Mouse (Mus musculus) urinary bladder, postnatal 14 days (tissue): ENCODE measurements at regions not wholly inside any gene's neighbourhood (a gene's known extent, or its start where the extent isn't known, plus 50 kb on each side); places are given as distances from the start of the nearest gene placed in this dataset.

Experiments used
- DNase-seq: peaks from one replicate; pipeline ENCODE4 v3.0.0; 2021; ENCODE audit warnings: low spot score

- DNase-seq = no peak
Measured at GRCm38 (mm10) chr2:54154501-54155183, 69.3 kb upstream of the Rprm start.

GRCm38 (mm10) chr2:54158689-54159630 is 73.6 kb upstream of the Rprm start:
- no peak for DNase-seq

- DNase-seq = no peak
Measured at GRCm38 (mm10) chr2:54177549-54177948, 92.2 kb upstream of the Rprm start.

GRCm38 (mm10) chr2:54190828-54191227 is 105.5 kb upstream of the Rprm start:
- DNase-seq = no peak

GRCm38 (mm10) chr2:54198343-54198742 is 113.0 kb upstream of the Rprm start:
- DNase-seq = no peak

GRCm38 (mm10) chr2:54215597-54215996 is 130.2 kb upstream of the Rprm start:
- DNase-seq = no peak

GRCm38 (mm10) chr2:54228613-54229012 is 143.3 kb upstream of the Rprm start:
- DNase-seq = no peak

GRCm38 (mm10) chr2:54229016-54229415 is 143.7 kb upstream of the Rprm start:
- no peak for DNase-seq

GRCm38 (mm10) chr2:54236760-54237159 is 151.4 kb upstream of the Rprm start:
- no peak for DNase-seq

- DNase-seq = no peak
Measured at GRCm38 (mm10) chr2:54237192-54237591, 151.8 kb upstream of the Rprm start.

- no peak for DNase-seq
Measured at GRCm38 (mm10) chr2:54264773-54265452, 171.2 kb upstream of the Galnt13 start.

- DNase-seq = no peak
Measured at GRCm38 (mm10) chr2:54265453-54265823, 170.7 kb upstream of the Galnt13 start.

- no peak for DNase-seq
Measured at GRCm38 (mm10) chr2:54281966-54282365, 154.2 kb upstream of the Galnt13 start.

- DNase-seq = no peak
Measured at GRCm38 (mm10) chr2:54283876-54284275, 152.2 kb upstream of the Galnt13 start.

GRCm38 (mm10) chr2:54305473-54305872 is 130.6 kb upstream of the Galnt13 start:
- peak; percentile 8 for DNase-seq

- DNase-seq = no peak
Measured at GRCm38 (mm10) chr2:54318559-54318958, 117.6 kb upstream of the Galnt13 start.

- no peak for DNase-seq
Measured at GRCm38 (mm10) chr2:54366963-54367362, 69.2 kb upstream of the Galnt13 start.

GRCm38 (mm10) chr2:54379279-54379678 is 56.8 kb upstream of the Galnt13 start:
- no peak for DNase-seq
